In the genomic region with DNA sequence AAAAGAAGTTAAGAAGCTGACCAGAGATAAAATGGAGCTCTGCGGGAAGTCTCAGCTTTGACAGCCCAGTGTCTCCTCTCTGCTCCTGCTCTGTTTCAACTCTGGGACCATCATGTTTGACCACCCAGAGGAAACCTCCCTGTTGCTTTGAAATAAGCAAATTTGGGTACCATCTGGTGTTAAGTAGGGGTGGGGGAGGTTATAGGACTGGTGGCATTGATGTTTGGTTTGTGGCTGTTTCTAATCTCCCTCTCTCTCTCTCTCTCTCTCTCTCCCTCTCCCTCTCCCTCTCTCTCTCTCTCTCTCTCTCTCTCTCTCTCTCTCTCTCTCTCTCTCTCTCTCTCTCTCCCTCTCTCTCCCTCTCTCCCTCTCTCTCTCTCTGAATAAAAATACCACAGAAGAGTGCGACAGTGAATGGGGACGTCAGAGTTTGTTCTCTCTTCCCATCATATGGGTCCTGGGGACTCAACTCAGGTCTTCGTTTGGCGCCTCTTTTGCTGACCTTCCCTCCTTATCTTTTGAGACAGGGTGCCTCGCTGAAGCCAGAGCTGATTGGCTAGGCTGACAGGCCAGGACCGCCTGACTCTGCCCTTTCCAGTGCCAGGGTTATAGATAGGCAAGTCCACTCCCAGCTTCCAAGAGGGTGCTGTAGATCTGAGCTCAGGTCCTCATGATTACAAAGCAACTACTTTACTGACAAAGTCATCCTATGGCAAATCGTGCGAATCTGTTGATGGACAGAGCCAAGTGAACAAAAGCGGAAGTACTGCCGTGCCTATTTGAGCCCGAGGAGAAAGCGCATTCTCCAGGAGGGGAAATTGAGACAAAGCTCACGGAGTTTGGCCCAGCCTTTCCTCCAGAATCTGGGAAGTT, we compare ENCODE assay signal across 9 mouse cellular contexts. TPM values are rescaled to one million over a fixed set of nuclear protein-coding genes. Genes with fewer than 3 reads are reported as not detected.
DNase-seq lines count a peak whose midpoint lies in the region; ATAC-seq and TF ChIP-seq lines count a peak whose summit lies in the region.
"Had no signal": no experiment of that assay in that cellular context is flagged by ENCODE, and none has a peak within 500 bp of the region (broad histone marks: within the 10 kb centered on the region; RNA-seq: fewer than 3 reads in every experiment).

No protein-coding gene starts in this region.

- ATAC-seq in heart, embryonic 15.5 days (replicated peaks; ENCODE audit: insufficient number of reproducible peaks, insufficient read depth, low FRiP score, low read depth) = no peak
- ATAC-seq in hematopoietic stem cell, adult 5-6 weeks (replicated peaks in 1 of 2; ENCODE audit: insufficient read depth in 1 of 2, low FRiP score in 2 of 2, low TSS enrichment in 1 of 2, low read depth in 1 of 2, poor library complexity in 2 of 2, severe bottlenecking in 2 of 2) = peak; percentile 39 to 66; a peak in 3 of 4 replicates
- ATAC-seq in kidney, embryonic 16.5 days (ENCODE audit: low FRiP score, low TSS enrichment) = no peak

- no peak overlapping the region for H3K9ac ChIP-seq in heart, embryonic 15.5 days
- no peak overlapping the region for H3K9ac ChIP-seq in kidney, embryonic 16.5 days (replicated peaks; ENCODE audit: low read length)

- 36% methylated on average over 14 of the region's 14 CpGs for WGBS in heart, embryonic 15.5 days
- WGBS in spleen, adult 2 months = 51% methylated on average over 14 of the region's 14 CpGs
- WGBS in kidney, embryonic 16.5 days = 81% methylated on average over 14 of the region's 14 CpGs

- DNase-seq in heart, adult 11 months = no peak
- DNase-seq in MEL-GATA-1-ER (ENCODE audit: extremely low read depth, low read depth) = peak; percentile 61
- no peak for DNase-seq in spleen, adult 2 months (ENCODE audit: low read depth in 1 of 2, low spot score in 2 of 2)
- DNase-seq in natural killer cell, adult 2 months (ENCODE audit: low spot score in 2 of 2) = no peak
- DNase-seq in frontal cortex, postnatal 10 days (ENCODE audit: low spot score in 2 of 2) = no peak
- DNase-seq: lung, postnatal 36 days had no signal

- H3K36me3 ChIP-seq in heart, embryonic 15.5 days = no peaks in the 10 kb centered on the region
- H3K36me3 ChIP-seq in spleen, adult 2 months (ENCODE audit: control insufficient read depth, insufficient read depth, low read length) = no peaks in the 10 kb centered on the region
- H3K36me3 ChIP-seq in kidney, embryonic 16.5 days (ENCODE audit: insufficient read depth, low read length) = no peaks in the 10 kb centered on the region

- H3K27ac ChIP-seq in heart, embryonic 15.5 days = no peak overlapping the region
- peak overlapping the region; percentile 23; the same call in 1 of the 2 replicates for H3K27ac ChIP-seq in spleen, adult 2 months (ENCODE audit: insufficient read depth, low read length)
- H3K27ac ChIP-seq in kidney, embryonic 16.5 days (ENCODE audit: low read length) = no peak overlapping the region

- no peak for TF ChIP-seq POLR2A in spleen, adult 2 months (IDR thresholded peaks at IDR 0.05; ENCODE audit: low read depth, low read length)

- H3K4me2 ChIP-seq in heart, embryonic 15.5 days = 0 out of 2 replicates have a peak overlapping the region, but pooled peaks have one; percentile 13
- no peak overlapping the region for H3K4me2 ChIP-seq in kidney, embryonic 16.5 days (replicated peaks; ENCODE audit: low read depth, low read length)

- no peak overlapping the region for H3K4me3 ChIP-seq in heart, embryonic 15.5 days
- no peak overlapping the region for H3K4me3 ChIP-seq in spleen, adult 2 months (ENCODE audit: extremely low read depth, insufficient read depth, insufficient read length)
- no peak overlapping the region for H3K4me3 ChIP-seq in kidney, embryonic 16.5 days (ENCODE audit: low read length)

- H3K9me3 ChIP-seq in heart, embryonic 15.5 days (replicated peaks) = no peaks in the 10 kb centered on the region
- no peaks in the 10 kb centered on the region for H3K9me3 ChIP-seq in kidney, embryonic 16.5 days (ENCODE audit: low read length)

- peaks cover 2% of the 10 kb centered on the region; the same call in 1 of the 2 replicates for H3K27me3 ChIP-seq in heart, embryonic 15.5 days
- H3K27me3 ChIP-seq in spleen, adult 2 months (ENCODE audit: control insufficient read depth, insufficient read depth, low read length) = no peaks in the 10 kb centered on the region
- no peaks in the 10 kb centered on the region for H3K27me3 ChIP-seq in kidney, embryonic 16.5 days (ENCODE audit: insufficient read depth, low read length)

- peaks cover 11% of the 10 kb centered on the region for H3K4me1 ChIP-seq in heart, embryonic 15.5 days (replicated peaks)
- H3K4me1 ChIP-seq in spleen, adult 2 months (ENCODE audit: control insufficient read depth, insufficient read depth, insufficient read length) = no peaks in the 10 kb centered on the region
- H3K4me1 ChIP-seq in kidney, embryonic 16.5 days (ENCODE audit: insufficient read depth, low read length) = 0 out of 2 replicates have a peak, but pooled peaks cover 3% of the 10 kb centered on the region

- no peak for TF ChIP-seq CTCF in spleen, adult 2 months (IDR thresholded peaks at IDR 0.05; ENCODE audit: extremely low read depth, insufficient read depth, insufficient read length, insufficient replicate concordance)

RNA-seq across cellular contexts. Expression of a gene that starts 31.4 kb away (rescaled TPM):
- polyA plus RNA-seq in heart, embryonic 15.5 days (2015; fragmentation: Nextera tagmentation; extraction: Ambion mirVana) = 2.2 and 3.5 TPM in 2 replicates
- total RNA-seq in hematopoietic stem cell, adult 5-6 weeks (2017) = 97.1 and 99.1 TPM in 2 replicates
- polyA plus RNA-seq in spleen, adult 2 months (2012; rRNA removed) = 288 and 315 TPM in 2 replicates
- 8.7 and 9.0 TPM in 2 replicates for polyA plus RNA-seq in kidney, embryonic 16.5 days (2015; fragmentation: Nextera tagmentation; extraction: Ambion mirVana)

Comparison
In these comparisons a context has a peak if more than half of its experiments do, and no peak if none do; other contexts are left out.
1. ATAC-seq: peak in hematopoietic stem cell, adult 5-6 weeks (2 of 2); none in heart, embryonic 15.5 days (single experiment) and kidney, embryonic 16.5 days (single experiment).
2. RNA of a gene that starts 31.4 kb away (polyA plus RNA-seq): 288 to 315 TPM in spleen, adult 2 months; 8.7 to 9.0 TPM in kidney, embryonic 16.5 days and 2.2 to 3.5 TPM in heart, embryonic 15.5 days; every median in the first group is over 10 times any median in the second.